Mouse (Mus musculus): ENCODE results near the gene Ncam1. TPM values are rescaled to one million over a fixed set of nuclear protein-coding genes. Genes with fewer than 3 reads are reported as not detected.

The Ncam1 gene
- total and polyA plus RNA-seq, 3 experiments: 0.08 TPM; not detected in 2

- Histone ChIP-seq H3K9me3 (replicated peaks; ENCODE audit: low read length) (no peaks in the 10 kb centered on the region), H3K4me2 (ENCODE audit: insufficient read depth, low read depth, poor library complexity, severe bottlenecking) (no peak overlapping the region), H3K4me3 (replicated peaks in 1 of 3; ENCODE audit: low read depth in 2 of 3, low read length in 2 of 3, poor library complexity in 1 of 3) (no peak overlapping the region), H3K27me3 (replicated peaks) (no peaks in the 10 kb centered on the region), H3K9ac (ENCODE audit: insufficient read depth, low read depth) (no peak overlapping the region), H3K36me3 (replicated peaks in 1 of 2; ENCODE audit: control insufficient read depth in 1 of 2, insufficient read depth in 1 of 2, low read length in 1 of 2) (no peaks in the 10 kb centered on the region), H3K4me1 (ENCODE audit: control insufficient read depth in 1 of 2, insufficient read depth in 2 of 2) (no peaks in the 10 kb centered on the region), H3K27ac (ENCODE audit: insufficient read depth, low read depth) (no peak overlapping the region), H3K79me2 (replicated peaks; ENCODE audit: control insufficient read depth, extremely low read depth, insufficient read depth, poor library complexity, severe bottlenecking) (no peaks in the 10 kb centered on the region)
- DNase-seq (ENCODE audit: extremely low read depth): no peak
- dilution Hi-C loops (cut with MboI; ENCODE audit: extremely low pct_ligation_motif_present, extremely low pct_unique_long_range_greater_than_20kb, low sequenced_read_pairs) (no loop called here), in situ Hi-C loops (cut with MboI; ENCODE audit: low pct_ligation_motif_present, low pct_unique_long_range_greater_than_20kb, low sequenced_read_pairs) (no loop called here)
- TF ChIP-seq ZKSCAN1 (IDR thresholded peaks at IDR 0.05; ENCODE audit: borderline replicate concordance, low read depth, low read length): no peak
- TF ChIP-seq BHLHE40 (IDR thresholded peaks at IDR 0.05; ENCODE audit: low read depth, low read length): no peak
- no peak for TF ChIP-seq SIN3A (IDR thresholded peaks at IDR 0.05; ENCODE audit: low read length)
- TF ChIP-seq E2F4 (IDR thresholded peaks at IDR 0.05; ENCODE audit: insufficient replicate concordance, low read depth, low read length): no peak
- TF ChIP-seq MYC (IDR thresholded peaks at IDR 0.05; ENCODE audit: low read depth, low read length): no peak
- TF ChIP-seq USF1 (IDR thresholded peaks at IDR 0.05; ENCODE audit: low read depth, low read length): no peak
- TF ChIP-seq TCF12 (IDR thresholded peaks at IDR 0.05; ENCODE audit: low read depth, low read length): no peak
- TF ChIP-seq MXI1 (IDR thresholded peaks at IDR 0.05; ENCODE audit: low read depth, low read length): no peak
- no peak for TF ChIP-seq JUND (conservative IDR thresholded peaks at IDR 0.05; ENCODE audit: low read depth, low read length)
- TF ChIP-seq MAZ (IDR thresholded peaks at IDR 0.05; ENCODE audit: low read depth, low read length): no peak
- no peak for TF ChIP-seq RAD21 (IDR thresholded peaks at IDR 0.05; ENCODE audit: low read depth, low read length)
- TF ChIP-seq CHD1 (IDR thresholded peaks at IDR 0.05; ENCODE audit: low read depth, low read length): no peak
- TF ChIP-seq MAX (IDR thresholded peaks at IDR 0.05; ENCODE audit: low read length): no peak
- no peak for TF ChIP-seq MEF2A (IDR thresholded peaks at IDR 0.05; ENCODE audit: borderline replicate concordance, low read depth, low read length)
- TF ChIP-seq ELF1 (IDR thresholded peaks at IDR 0.05; ENCODE audit: low read depth, low read length): no peak
- no peak for TF ChIP-seq POLR2A (IDR thresholded peaks at IDR 0.05; ENCODE audit: low read depth, low read length)
Observed at GRCm38 (mm10) chr9:49592006-49592405, 206.7 kb downstream of the Ncam1 start.

GRCm38 (mm10) chr9:49590261-49590660 is 208.5 kb downstream of the Ncam1 start:
- Histone ChIP-seq H3K4me1 (ENCODE audit: control insufficient read depth in 1 of 2, insufficient read depth in 2 of 2) (no peaks in the 10 kb centered on the region), H3K4me2 (ENCODE audit: insufficient read depth, low read depth, poor library complexity, severe bottlenecking) (no peak overlapping the region), H3K4me3 (replicated peaks in 1 of 3; ENCODE audit: low read depth in 2 of 3, low read length in 2 of 3, poor library complexity in 1 of 3) (no peak overlapping the region), H3K79me2 (replicated peaks; ENCODE audit: control insufficient read depth, extremely low read depth, insufficient read depth, poor library complexity, severe bottlenecking) (no peaks in the 10 kb centered on the region), H3K27me3 (replicated peaks) (no peaks in the 10 kb centered on the region), H3K27ac (ENCODE audit: insufficient read depth, low read depth) (no peak overlapping the region), H3K9ac (ENCODE audit: insufficient read depth, low read depth) (no peak overlapping the region), H3K36me3 (replicated peaks in 1 of 2; ENCODE audit: control insufficient read depth in 1 of 2, insufficient read depth in 1 of 2, low read length in 1 of 2) (no peaks in the 10 kb centered on the region), H3K9me3 (replicated peaks; ENCODE audit: low read length) (no peaks in the 10 kb centered on the region)
- dilution Hi-C loops (cut with MboI; ENCODE audit: extremely low pct_ligation_motif_present, extremely low pct_unique_long_range_greater_than_20kb, low sequenced_read_pairs): no loop called here
- no peak for DNase-seq (ENCODE audit: extremely low read depth)
- in situ Hi-C loops (cut with MboI; ENCODE audit: low pct_ligation_motif_present, low pct_unique_long_range_greater_than_20kb, low sequenced_read_pairs): no loop called here
- no peak for TF ChIP-seq NRF1 (IDR thresholded peaks at IDR 0.05; ENCODE audit: low read depth, low read length)
- no peak for TF ChIP-seq PAX5 (IDR thresholded peaks at IDR 0.05; ENCODE audit: low read length)
- no peak for TF ChIP-seq ZMIZ1 (IDR thresholded peaks at IDR 0.05; ENCODE audit: low read depth, low read length)
- TF ChIP-seq MAZ (IDR thresholded peaks at IDR 0.05; ENCODE audit: low read depth, low read length): no peak
- no peak for TF ChIP-seq CTCF (conservative IDR thresholded peaks at IDR 0.05 in 1 of 2, IDR thresholded peaks at IDR 0.05 in 1 of 2; ENCODE audit: low read depth in 2 of 2, low read length in 2 of 2)
- TF ChIP-seq JUN (IDR thresholded peaks at IDR 0.05; ENCODE audit: insufficient read depth, low read depth, low read length): no peak
- no peak for TF ChIP-seq USF2 (conservative IDR thresholded peaks at IDR 0.05; ENCODE audit: low read depth, low read length)
- no peak for TF ChIP-seq MYC (IDR thresholded peaks at IDR 0.05; ENCODE audit: low read depth, low read length)
- no peak for TF ChIP-seq SMC3 (IDR thresholded peaks at IDR 0.05; ENCODE audit: low read depth, low read length)
- no peak for TF ChIP-seq KAT2A (IDR thresholded peaks at IDR 0.05; ENCODE audit: insufficient replicate concordance, low read length)
- TF ChIP-seq MAX (IDR thresholded peaks at IDR 0.05; ENCODE audit: low read length): no peak
- no peak for TF ChIP-seq RAD21 (IDR thresholded peaks at IDR 0.05; ENCODE audit: low read depth, low read length)
- no peak for TF ChIP-seq POLR2AphosphoS2 (IDR thresholded peaks at IDR 0.05; ENCODE audit: low read depth, low read length)
- TF ChIP-seq USF1 (IDR thresholded peaks at IDR 0.05; ENCODE audit: low read depth, low read length): no peak
- no peak for TF ChIP-seq EP300 (IDR thresholded peaks at IDR 0.05; ENCODE audit: low read length)
- TF ChIP-seq ELF1 (IDR thresholded peaks at IDR 0.05; ENCODE audit: low read depth, low read length): no peak
- TF ChIP-seq TCF12 (IDR thresholded peaks at IDR 0.05; ENCODE audit: low read depth, low read length): no peak
